Mouse (Mus musculus): ENCODE measurements at regions not wholly inside any gene's neighbourhood (a gene's known extent, or its start where the extent isn't known, plus 50 kb on each side); places are given as distances from the start of the nearest gene placed in this dataset.

DNA sequence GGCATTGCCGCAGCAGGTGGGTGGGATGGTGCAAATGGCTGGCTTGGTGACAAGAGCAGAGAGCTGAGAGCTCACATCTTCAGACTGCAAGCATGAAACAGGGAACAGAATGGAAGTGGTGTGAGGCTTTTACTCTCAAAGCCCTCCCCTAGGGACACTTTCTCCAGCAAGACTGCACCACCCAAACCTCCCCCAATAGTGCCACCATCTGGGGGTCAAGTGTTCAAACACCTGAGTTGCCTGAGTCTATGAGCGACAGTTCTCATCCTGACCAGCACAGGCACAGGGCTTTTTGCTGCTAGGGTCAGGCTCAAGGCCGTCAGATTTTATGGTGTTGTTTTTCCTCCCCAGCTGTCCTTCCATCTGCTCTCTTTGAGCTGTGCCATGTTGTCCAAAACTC lies 337.9 kb upstream of the Eif4g2 start:
- DNase-seq: no peak

DNA sequence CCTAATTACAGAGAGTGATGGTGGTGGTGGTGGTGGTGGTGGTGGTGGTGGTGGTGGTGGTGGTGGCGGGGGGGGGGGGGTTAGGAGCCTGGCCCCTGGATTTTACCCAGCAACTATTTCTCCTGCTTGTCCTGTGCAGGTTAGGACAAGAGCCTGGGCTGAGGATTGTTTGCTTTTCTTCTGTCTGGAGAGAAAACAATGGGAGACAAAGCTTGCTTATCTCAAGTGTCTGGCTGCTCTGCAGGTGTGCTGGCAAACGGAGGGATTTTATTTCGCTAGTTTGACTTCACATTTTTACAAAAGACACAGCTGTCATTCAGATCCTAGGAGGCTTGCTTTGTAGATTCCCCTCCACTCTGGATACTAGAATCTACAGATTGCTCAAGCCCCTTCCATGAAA lies 334.9 kb upstream of the Eif4g2 start:
- no peak for DNase-seq

DNA sequence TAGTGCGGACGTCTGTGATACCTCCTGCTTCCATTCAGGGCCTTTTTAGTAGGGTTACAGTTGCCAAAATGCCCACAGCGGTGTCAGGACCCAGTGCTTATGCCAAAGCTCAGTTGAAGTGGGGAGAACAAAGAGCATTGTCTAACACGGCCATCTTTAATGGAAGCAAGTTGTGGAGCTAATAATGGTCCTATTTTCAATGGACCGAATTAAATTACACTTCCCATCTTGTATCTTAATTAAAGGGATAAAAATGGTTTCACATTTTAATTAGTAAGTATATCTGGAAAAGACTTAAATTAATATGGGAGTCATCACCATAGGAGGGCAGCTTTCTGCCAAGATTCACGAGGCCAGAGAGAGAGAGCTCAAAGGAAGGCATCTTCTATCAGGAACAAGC lies 333.2 kb upstream of the Eif4g2 start:
- DNase-seq: no peak

DNA sequence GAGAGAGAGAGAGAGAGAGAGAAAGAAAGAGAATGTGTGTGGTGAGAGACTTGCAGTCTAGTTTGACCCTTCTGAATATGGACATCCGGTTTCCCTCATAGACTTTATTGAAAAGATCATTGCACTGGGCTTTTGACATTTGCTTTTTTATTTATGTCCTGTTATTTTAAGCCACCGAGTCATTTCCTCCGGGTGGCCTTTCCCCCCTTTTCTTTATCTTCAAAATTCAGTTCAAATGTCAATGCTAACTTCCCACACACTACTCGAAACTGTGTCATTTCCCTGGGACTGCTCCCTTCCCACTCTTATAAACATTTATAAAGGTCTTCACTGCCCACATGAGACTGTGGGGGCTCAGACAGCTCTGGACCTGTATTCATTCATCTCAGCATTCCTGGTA lies 330.9 kb upstream of the Eif4g2 start:
- no peak for DNase-seq

DNA sequence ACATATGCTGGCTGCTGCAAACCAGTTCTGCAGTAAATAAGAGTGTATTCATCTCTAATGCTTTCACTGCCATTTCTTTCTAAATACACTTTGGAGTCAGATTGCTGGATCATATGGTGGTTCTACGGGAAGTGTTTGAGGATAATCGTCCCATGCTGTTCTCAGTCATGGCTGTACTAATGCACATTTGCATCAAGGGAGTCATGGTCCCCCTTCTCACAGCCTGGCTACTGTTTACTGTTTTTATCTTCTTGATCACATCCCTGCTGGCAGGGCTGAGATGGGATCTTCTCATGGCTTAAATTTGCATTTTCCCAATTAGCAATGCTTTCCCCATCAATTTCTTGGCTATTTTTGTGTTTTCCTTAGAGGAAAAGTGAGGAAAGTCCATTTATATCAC lies 330.1 kb upstream of the Eif4g2 start:
- no peak for DNase-seq

DNA sequence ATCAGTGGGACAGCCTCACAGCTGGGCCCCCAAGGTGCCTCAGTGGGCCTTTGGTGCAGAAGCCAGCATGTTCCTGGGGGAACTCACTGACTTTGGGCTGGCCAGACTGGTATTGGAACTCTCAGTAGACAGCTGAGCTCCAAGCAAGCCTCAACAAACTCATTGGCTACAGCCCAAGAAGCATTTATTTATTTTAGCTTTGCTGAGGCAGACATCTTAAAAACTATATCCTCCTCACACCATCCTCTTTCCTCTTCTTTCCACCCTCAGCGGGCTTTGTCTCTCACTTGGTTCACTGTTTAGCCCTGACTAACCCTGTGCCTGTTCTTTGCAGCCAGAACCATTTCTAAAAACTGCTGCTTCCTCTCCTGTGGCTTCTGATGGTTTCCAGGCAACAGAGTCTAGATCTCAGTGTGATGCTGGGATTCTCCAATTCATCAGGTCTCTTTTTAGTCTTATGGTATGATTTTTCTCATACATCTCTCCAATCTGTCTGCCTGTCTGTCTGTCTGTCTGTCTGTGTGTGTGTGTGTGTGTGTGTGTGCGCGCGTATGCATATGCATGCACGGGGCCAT lies 328.6 kb upstream of the Eif4g2 start:
- no peak for DNase-seq

DNA sequence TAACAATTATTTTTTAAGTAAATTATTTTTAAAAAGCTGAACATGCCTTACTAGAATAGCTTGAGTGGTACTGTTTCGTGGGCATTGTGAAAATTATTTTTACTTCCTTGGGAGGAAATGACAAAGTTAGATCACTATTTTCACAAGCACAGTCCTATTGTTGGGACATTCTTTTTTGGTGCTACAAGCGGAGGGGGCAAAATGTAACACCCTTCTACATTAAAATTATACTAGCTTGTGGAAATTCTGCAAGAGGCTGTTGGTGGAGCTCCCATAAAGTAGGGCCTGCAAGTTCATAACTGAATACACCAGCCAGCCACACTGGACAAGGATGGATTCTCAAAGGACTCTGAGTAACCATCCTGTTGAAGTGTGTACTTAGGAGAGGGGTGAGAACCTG lies 313.1 kb upstream of the Eif4g2 start:
- no peak for DNase-seq

DNA sequence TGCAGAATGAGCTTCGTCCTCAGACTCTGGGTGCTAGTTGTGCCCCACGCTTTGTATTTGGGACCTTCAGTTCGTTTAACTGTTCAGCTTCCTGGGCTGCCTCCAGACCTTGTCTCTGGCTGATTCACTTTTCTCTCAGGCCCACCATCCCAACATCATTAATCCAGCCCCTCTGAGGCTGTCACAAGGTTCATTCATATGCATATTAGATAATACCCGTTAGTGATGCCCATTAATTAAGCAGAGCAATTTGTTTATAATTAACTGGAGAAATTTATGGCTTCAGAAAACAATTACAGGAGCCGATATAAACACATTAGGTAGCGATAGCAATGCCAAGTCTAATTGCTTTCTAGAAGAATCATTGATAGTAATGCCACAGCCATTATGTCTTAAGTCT lies 312.3 kb upstream of the Eif4g2 start:
- no peak for DNase-seq

DNA sequence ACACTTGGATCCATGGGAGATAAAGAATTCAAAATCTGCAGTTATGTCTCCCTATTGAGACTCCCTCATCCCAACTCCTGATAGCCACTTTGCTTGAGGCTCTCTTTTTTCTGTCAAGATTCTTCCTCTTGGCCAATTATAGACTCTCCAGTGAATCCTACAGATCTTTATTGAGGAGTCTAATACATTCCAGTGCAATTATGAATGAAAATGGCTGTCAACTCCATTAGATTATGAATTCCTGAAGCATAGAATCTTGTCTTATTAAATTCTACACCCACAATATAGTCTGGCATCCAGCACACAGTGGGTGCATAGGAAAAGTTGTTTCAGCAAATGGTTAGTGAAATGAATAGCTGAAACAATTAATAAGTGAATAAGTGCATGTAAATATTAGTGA lies 311.0 kb upstream of the Eif4g2 start:
- DNase-seq: no peak

DNA sequence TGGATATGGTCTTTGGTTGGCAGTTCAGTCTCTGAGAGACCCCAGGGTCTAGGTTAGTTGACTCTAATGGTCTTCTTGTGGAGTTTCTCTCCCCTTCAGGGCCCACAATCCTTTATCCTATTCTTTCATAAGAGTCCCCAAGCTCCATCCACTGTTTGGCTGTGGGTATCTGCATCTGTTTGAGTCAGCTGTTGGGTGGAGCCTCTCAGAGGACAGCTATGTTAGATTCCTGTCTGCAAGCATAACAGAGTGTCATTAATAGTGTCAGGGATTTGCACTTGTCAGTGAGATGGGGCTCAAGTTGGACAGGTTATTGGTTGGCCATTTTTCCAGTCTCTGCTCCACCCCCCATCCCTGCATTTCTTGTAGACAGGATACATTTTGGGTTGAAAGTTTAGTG lies 306.9 kb upstream of the Eif4g2 start:
- DNase-seq: no peak

DNA sequence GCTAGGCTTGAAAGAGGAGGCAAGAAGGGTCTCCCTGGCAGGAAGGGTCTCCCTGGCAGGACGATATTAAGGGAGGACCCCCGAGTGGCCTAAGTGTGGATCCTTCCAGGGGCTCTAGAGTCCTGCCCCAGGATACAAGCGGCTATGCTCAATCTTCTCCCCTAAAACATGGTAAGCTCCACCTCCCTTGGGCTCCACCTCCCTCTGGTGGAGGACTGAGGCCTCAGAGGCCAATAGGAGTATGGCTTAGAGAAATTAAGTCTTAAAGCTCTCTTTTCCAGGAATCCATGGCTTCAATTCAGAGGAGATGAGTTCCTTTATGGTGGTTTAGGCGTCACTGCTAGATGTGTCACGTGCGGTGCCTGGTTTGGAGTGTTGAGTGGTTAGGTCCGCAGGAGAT lies 291.7 kb upstream of the Eif4g2 start:
- DNase-seq: no peak

DNA sequence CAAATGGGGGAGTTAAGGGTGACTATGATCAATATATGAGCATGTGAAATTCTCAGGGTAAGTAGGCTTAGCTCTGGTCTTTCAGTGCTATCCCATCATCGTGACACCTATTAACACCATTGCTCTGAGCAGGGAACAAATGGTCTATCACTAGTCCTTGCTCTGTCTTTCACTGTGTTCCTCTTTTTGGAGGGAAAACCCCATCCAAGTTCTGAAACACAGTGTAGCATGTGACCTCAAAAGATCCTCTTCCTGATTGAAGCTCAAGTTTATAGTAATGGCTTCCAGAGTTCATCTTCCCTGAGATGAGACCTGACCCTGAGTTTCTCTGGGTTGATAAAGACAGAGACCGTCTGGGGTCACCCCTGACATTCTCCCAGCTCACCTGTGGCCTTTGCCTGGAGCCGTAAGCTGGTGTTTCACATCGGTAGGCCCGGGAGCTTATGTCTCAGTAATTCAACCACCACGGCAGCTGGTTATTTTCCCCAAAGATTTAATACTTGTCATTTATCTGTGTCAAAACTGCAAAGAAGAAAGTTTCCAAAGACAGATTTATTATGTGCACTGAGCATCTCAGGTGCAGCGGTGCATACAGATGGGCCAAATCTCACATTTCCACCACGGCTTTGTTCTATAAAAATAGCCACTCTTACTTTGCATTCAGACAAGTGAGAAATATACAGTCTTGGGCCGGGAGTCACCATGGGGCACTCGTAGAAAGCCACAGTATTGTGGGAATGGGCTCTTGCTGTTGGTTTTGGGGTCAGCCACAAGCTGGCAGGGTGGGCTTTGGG lies 290.7 kb upstream of the Eif4g2 start:
- DNase-seq: no peak

DNA sequence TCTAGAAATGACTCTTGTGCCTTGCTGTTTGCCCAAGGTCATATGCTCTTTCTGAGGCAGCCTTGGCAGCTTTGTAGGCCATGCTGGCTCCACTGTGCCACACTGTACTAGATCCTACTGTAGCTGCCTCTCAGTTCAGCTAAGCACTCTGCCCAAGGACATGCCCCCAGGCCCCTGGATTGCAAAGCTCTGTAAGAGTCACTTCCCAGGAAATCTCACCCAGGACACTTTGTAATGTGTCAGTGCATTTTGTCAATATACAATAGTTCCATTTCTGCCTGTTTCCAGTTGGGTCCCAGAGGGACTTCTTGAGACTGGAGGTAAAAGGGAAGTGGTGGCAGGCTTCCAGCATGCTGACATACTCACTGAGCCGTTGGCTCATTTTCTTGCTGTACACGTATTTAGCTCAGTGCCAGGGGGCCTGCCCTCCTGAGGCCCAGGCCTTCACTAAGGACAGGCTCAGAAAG lies 287.6 kb upstream of the Eif4g2 start:
- DNase-seq: no peak

DNA sequence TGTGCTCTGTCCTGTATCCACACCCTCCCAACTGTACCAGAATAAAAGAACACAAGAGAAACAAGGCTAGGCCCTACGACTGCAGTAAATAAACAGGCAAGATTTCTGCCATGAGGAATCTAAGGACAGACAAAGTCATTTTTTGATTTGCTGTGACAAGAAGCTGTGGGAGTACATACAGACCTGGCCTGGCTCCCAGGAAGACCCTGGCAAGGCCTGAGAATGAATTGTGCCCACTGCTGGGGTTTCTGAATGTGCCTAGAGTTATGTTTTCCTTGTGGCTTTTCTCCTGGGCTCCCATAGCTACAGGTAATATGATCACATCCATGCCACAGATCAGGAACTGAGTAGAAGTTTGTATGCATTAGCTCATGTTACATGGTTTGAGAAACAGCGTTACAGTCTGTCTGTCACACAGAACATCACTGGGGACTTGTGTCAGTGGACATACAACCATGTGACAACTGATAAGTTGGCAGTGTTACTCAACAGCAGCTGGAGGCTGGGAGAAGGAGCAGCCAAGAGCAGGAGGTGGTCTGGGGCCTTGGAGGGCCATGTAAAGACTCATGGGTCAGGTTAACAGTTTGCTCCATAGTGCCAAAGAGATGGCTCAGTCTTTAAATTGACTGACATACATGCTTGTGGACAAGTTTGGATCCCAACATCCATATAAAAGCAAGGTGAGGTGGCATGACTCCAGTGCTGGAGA lies 285.6 kb upstream of the Eif4g2 start:
- no peak for DNase-seq

DNA sequence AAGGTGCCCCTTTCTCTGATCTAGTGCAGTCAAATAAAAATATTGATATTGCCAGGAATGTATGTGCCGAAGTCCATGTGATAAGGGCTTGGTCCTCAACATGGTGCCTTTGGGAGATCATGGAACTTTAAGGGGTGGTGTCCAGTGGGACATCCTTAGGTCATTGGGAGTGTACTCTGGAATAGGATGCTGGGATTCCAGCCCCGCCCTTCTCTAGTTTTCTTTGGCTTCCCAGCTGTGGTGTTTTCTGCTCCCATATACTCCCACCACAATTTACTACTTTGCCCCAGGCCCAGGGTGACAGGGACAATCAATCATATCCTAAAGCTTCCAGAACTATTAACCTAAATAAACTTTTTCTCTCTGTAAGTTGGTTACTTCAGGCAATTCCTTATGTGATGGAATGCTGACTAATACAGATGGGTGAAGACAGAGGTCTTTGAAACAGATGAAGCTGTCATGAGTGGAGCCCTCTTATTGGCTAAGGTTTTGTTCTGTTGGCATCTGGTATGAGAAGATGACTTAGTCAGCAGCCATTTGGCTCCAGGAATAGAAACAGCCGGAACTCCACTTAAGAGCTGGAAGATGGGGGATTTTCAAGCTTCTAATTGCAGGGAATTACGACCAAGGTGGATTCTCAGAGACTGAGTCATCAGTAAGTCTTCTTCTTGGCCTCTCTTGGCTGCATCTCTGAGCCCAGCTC lies 284.3 kb upstream of the Eif4g2 start:
- no peak for DNase-seq

DNA sequence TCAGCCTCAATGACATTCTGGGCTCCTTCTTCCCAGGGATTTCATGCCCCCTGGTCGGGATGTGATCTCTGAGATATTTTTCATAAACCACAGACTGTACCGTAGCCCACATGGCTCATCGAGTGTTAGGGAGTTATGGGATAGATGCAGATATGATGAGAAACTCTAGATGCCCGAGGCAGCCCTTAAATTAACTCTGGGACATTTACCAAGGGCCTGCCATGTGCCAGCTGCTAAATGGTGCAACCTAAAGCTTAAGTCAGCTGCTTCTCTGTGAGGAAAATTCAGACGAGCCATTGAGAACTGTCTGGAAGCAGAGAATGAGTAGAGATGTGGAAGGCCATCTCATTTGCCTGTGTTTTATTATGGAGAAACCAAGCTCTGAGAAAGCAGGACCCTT lies 282.6 kb upstream of the Eif4g2 start:
- no peak for DNase-seq

DNA sequence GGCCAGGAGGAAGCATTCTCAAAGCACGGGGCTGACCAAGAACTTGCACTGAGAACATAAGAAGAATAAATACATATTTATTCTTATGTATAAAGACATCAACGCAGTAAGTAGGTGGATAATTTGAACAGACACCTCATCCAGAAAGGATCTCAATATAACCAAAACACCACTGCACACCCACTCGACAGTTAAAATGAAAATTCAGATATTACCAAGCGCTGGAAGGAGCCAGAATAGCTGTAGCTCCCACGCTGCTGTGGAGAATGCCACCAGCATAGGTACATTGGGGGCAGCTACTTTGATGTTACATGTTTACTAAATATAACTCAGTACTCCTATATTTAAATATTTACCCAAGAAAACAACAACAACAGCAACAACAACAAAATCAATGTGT lies 280.4 kb upstream of the Eif4g2 start:
- DNase-seq: no peak

DNA sequence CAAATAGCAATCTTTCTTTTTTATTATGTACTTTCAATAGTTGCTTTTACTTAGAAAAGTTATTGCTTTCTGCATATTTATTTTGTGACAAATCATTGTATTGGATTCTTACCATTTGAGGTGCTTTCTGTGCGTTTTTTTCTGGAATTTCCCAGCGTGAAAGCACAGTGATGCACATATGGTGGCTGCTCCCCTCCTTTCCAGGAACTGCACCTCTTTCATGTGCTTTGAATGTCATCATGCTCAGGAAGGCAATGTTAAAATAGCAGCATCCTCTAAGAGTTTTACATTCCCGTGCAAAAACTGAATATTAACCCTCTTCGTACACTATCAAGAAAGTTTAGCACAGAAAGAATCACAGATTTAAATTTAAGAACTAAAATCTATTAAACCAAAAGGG lies 279.8 kb upstream of the Eif4g2 start:
- DNase-seq: no peak

DNA sequence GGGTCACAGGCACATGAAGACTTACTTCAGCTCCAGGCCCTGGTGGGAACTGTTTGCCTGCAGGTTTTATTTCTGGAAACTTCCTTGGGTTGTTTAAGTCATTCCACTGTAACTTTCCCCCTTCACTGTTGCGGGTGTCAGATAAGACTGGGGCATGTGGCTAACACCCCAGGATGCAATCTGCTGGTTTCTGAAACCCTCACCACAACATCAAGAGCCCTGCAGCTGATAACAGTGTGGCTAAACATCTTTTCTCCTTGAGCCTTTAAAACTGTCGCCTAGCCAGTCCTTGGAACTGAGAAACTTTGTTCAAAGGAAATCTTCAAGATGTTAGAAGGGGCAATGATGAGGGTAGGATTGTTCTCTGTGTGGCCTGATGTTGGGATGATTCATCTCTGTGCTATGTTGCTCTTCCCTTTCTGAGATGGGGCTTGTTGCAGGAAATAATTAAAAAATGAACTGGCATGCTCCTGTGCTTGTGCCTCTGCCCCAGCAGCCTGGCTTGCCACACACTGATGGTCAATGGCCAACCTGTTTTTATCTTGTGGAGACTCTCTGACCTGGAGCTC lies 272.3 kb upstream of the Eif4g2 start:
- DNase-seq: no peak

DNA sequence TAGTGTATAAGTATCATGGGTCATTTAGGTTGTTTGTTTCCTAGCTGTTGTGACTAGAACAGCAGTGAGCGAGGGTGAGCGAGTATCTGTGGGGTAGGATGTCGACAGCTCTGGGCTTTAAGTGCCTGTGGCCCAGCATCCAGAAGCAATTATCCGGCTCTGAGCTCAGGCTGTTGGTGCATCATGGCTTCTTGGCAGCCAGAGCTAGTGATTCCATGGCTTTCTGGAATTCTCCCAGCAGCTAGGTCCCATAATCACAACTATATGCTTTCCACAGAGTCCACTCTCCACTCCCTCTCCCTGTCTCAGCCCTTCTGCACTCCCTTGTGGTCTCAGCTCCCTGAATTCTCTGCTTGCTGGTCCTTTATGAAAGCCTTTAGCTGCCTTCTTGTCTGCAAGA lies 271.2 kb upstream of the Eif4g2 start:
- DNase-seq: no peak

DNA sequence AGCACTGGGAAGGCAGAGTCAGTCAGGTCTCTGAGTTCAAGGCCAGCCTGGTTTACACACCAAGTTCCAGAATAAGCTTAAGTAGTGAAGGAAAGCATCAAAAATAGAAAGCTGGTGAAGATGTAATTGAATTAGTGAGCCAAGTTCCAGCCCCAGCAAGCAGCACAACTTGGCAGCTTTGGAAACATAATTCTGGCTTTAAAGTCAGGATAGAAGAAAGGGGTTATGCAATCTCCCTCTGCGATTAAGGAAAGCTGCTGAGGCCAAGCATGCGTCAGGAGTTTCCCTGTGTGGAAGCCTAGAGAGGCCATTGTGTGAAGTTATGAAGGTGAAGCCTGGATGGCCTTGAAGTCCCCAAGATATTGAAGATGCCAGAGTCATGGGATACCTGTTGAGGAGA lies 269.3 kb upstream of the Eif4g2 start:
- DNase-seq: no peak

DNA sequence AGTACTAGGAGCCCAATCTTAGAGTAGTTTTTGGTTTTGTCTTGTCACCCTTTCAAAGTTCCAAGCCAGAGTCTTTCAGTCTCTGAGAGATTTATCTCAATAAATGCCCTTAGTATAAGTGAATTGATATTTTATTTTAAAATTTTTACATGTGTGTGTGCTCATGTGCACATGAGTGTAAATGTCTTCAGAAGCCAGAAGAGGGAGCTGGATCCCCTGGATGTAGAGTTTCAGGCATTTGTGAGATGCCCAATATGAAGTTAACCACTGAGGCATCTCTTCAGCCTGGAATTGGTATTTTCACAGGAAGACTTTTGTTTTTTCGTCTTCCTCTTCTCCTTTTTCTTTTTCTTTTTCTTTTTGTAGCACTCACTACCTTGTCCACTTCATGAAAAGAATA lies 262.3 kb upstream of the Eif4g2 start:
- no peak for DNase-seq

DNA sequence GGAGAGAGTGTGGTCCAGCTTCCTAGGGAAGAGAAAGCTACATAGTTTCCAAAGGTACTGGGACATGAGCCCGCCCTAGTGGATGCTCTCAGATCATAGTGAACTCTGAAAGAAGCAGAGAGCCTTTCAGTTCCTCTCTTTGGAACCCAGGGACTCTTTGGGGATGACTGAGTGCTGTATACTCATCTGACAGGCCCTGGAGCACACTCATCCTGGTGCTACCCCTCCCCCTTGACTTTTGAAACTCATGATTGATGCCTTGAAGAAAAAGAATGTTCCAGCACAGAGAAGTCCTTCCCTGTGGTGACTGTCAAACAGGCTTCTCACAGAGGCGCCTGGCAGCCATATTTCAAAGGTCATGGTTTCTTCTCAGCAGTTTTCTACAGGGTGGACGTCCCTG lies 254.2 kb upstream of the Eif4g2 start:
- no peak for DNase-seq
